Mouse (Mus musculus) lung, postnatal 10 days (tissue): ENCODE data around the gene Ins1.

Source experiments
- DNase-seq: peaks from one replicate; pipeline ENCODE4 v3.0.0; 2021

The Ins1 gene

DNA sequence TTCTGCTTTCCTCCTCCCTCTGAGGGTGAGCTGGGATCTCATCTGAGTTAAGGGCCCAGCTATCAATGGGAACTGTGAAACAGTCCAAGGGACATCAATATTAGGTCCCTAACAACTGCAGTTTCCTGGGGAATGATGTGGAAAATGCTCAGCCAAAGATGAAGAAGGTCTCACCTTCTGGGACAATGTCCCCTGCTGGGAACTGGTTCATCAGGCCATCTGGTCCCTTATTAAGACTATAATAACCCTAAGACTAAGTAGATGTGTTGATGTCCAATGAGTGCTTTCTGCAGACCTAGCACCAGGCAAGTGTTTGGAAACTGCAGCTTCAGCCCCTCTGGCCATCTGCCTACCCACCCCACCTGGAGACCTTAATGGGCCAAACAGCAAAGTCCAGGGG lies at the start of gene Ins1:
Ins1 (plus strand) TSS at position 301 of the 400 bp plus-strand sequence.
- DNase-seq, result no peak
